Mouse (Mus musculus) megakaryocyte, embryonic 14.5 days (primary cell): ENCODE measurements around the gene Sult2b1.

ENCODE experiments used
- FLI1 ChIP-seq: IDR thresholded peaks from 2 replicates; pipeline ENCODE4 v1.6.1; 2012; ENCODE audit warnings: low read length, inconsistent platforms, mixed read lengths
- GATA1 ChIP-seq: IDR thresholded peaks from 3 replicates; pipeline ENCODE4 v1.6.1; 2012; ENCODE audit warnings: mixed read lengths, low read length, inconsistent platforms, borderline replicate concordance

DNA sequence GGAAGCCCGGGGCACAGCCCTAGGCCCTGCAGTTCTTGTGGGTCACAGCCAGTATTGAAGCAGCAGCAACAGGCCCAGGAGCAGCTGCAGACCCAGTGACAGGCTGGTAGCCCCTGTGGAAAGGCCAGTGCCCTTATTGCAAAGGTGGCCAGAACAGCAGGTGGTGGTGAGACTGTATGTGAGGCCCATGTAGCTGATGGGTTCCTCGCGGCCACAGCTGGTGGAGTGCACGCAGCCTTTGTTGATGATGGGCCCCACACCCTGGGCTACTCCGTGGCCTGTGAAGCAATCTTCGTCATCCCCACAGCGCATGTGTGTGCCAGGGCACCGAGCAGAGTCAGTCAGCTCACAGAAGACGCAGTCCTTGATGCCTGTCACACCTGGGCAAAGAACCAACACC is 59.3 kb downstream of the Sult2b1 start:
- TF ChIP-seq FLI1 (no peak), GATA1 (no peak)
